Mouse (Mus musculus): ENCODE measurements around the gene Nr6a1. TPM values are rescaled to one million over a fixed set of nuclear protein-coding genes. Genes with fewer than 3 reads are reported as not detected.
A peak's percentile ranks its signal among the peaks of the same experiment; 100 is the strongest.

Gene Nr6a1
- polyA plus RNA-seq, 3 experiments from 2014 or later: 0.37 to 0.63 (median 0.54) TPM

DNA sequence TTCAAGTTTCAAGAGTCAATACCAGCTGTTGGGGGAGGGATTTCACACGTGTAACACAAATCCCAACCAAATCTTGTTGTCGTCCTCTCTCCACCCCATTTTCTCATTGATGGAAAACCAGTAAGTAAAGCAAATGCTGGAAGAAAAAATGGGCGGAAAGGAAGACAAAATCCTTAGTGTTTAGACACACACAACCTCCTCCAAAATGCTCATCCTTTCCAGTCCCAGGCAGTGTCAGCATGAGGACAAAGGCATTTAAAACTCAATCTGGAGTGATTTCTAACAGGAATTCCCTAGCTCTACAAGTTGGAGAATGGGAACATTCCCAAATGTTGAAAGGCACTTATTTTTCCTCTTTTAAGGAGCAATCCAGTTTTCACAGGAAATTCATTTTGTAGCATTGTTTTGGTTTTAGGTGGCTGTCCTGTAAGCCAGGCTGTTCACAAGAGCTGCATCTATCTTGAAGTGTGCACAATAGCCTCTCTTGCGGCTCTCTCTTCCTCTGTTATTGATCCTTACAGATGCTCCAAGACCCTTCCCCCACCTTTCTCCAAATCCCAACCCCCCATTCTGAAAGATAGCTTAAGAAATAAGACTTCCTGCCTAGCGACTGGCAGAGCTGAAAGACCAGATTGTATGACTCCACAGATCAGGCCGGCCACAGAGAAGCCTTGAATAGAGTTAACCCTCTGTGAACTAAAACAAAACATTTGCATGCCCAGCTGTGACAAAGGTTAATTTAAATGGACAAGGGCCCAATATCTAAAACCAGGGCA lies 145.4 kb downstream of the Nr6a1 start:
- no peak for ATAC-seq

DNA sequence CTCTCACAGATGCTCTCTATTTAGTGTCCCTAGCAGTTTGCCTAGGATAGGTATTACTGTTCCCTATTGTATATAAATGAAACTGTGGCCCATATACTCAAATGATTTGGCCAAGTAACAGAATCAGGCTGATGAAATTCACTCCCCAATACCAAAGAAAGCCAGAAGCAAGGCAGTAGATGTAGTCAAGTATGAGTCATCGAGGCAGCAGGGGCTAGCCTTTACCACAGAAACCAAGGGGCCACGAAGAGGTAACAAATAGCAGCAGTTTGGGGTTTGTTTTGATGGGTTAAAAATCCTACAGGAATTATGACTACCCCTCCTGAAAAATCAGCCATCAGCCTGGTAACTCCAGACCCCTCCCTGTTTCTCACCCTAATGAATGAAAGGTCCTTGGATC lies 147.5 kb downstream of the Nr6a1 start:
- no peak for ATAC-seq

DNA sequence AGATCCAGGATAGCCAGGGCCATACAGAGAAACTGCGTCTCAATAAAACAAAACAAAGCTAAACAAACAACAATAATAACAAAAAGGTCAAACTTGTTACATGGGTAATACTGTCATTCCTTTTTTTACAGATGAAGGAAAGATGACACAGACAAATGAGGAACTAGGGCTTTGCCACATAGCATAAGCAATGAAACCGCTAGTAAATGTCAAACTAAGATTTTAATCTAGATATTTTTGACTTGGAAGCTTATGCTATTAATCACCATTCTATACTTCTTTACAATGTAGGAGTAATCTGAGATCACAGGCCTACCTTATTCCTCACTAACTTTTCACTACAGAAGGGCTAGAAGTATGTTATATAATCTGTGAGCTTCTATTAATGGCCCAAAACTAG lies 150.2 kb downstream of the Nr6a1 start:
- ATAC-seq: no peak

DNA sequence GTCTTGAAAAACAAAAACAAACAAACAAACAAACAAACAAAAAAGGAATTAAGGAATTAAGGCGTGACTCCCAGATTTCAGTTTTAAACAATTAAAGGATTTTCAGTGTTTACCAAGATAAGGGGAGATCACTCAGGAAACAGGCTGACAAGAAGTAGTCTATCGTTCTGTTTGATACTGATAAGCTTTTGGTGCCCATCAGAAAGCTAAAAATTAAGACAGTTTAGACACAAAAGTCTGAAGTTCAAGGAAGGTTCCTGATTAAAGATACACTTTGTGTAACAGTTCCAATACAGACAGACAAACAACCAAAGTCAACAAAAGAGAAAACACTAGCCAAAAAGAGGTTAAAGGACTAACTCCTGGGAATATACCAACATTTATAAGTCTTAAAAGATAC lies 152.6 kb downstream of the Nr6a1 start:
- ATAC-seq: no peak

DNA sequence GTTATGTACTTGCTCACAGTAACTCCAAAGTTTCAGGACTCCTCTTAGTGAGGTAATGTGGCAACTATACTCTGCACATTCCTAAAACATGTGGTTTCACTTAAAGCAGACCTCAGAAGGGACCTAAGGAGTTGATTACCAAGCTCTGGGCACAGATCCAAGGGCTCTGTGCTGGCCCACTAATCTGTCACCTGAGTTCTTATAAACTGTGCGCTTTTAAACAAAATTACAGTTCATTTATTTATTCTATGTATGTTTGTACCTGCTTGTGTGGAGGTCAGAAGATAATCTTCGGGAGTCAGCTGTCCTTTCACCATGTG lies 156.1 kb downstream of the Nr6a1 start:
- ATAC-seq: no peak

DNA sequence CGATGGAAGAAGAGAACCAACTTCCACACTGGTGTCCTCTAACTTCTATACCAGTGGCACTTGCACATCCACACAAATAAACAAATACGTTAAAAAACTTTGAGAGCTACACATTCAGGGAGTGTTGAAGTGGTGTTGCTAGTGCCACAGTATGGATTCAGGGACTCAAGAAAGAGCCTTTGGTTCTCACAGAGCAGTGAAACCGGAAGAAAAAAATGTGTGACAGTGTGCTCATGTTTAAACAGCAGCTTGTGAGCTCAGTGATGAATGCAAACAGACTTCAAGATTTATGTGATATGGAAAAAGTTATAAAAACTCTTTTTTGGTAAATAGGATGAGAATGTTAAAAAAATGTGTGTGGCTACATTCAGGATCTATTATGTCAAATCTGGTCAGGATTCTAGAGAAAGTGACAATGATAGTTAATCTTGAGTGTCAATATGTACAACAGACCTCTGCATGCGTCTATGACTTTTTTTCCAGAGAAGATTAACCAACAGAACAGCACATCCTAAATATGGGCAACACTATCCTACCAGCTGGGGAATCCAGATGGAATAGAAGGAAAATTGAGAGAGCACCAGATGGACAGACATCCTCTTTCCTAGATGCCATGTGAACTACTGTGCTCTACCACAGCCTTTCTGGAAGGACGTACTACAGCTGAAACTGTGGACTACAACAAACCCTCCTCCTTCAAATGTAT lies 156.6 kb downstream of the Nr6a1 start:
- no peak for ATAC-seq

DNA sequence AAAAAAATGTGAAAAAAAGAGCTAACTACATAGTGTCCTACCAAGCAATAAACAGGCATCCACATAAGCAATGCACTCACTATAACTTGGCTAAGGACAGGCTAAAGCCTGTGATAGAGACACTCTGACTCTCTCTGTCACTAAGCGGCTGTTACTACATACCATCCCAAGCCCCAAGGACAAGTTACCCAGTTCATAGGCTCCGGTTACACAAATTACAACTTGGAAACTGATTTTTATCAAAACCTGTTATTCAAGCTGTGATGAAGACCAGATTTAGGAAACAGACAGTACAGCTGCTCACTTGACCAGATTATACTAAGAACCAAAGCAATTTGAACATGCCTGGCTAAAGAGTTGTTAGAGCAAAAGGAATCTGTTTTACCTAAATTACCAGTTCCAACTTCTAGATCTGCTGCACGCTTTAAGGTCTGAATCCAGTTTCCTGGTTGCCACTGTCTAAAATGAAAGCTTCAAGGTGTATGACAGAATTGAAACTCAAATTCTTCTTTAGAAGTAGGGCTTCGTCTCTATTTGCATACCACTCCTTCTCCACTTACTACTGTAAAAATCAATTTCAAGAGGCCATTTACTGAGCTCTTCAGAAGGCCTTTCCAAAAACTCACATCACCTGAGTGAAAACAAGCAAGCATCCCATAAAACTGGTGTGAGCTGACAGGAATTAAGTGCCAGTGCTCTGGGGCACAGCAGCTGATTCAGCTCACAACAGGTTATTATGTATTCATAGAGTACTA lies 160.1 kb downstream of the Nr6a1 start:
- ATAC-seq: no peak

DNA sequence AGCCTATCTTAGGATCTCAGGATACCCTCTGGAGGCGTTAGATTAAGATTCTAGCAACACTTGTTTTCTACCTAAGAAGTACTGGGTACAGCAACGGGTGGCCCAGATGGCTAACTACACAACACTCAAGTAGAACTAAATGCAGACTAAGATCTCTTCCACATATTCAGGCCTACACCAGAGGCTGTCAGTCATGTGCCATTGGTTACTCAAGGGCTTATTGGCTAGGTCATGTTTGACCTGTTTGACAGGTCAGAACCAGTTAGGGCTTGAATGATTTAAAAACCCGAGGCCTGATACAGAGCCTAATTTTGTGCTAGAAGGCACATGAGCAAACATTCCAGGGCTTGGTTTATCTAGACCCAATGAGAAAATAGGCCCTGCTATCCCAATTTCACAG lies 187.6 kb downstream of the Nr6a1 start:
- ATAC-seq: no peak

DNA sequence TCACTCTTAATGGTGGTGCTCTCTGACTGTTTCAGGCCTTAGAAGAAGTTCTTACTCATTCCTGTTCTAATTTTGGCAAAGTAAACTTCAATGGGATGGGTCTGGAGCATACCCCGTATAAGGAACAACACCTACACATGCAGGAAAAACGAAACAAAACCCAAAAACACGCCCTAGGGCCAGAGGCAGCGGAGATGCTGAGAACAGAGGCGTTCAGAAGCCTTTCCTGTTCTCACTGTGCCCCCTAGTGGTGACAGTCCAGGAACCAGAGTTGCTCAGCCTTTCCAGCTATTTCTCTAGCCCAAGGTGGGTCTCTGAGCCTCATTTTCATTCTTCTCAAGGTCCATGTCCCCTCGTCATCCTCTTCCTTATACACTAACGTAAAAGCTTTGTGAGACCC lies 188.1 kb downstream of the Nr6a1 start:
- ATAC-seq: peak; percentile 41

DNA sequence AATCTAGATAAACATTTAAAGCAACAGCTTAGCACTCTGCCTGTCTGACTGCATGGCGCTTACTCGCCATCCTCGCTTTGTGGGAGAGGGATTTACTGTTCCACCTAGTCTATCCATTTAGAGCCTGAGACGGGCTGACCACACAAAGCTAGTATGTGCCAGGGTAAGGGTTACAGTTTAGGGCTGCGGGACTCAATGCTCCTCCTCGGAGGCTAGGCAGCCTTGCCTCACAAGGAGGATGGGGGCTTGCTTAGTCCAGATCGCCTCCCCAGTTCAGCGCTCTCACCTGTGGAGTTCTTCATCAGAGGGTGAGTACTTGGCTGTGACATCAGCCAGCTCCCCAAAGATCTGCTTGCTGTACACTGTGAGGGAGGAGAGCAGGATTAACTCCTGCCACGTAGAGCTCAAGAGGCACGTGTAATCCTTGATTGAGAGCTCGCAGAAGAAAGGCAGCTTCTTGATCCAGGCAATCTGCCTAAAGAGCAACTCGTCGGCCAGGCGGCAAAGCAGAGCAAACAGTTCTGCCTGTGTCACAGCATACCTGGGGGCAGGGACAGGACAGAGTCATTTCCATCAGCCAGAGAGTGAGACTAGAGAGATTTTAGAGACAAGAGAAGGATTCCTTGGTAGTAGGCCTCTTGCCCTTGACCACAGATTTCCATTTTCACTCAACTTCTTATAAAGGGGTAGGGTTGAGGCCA lies 188.7 kb downstream of the Nr6a1 start:
- no peak for ATAC-seq

DNA sequence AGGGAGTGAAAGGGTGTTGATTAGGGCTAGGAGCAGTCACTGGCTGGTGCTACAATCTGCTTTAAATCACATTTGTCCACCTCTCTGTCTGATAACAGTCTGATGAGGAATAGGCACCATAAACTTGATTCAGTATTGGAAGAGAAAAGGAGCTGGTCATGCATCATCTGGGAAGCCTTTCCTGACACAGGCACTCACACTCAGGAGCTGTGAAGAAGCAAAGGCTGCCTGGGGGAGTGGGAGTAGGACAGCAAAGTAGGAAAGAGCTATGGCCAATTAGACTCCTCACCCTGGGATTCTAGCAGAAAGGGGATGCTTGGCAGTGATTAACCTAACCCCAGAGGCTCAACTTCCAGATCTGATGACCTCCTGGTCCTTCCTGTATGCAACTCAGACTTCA lies 191.7 kb downstream of the Nr6a1 start:
- ATAC-seq: no peak

DNA sequence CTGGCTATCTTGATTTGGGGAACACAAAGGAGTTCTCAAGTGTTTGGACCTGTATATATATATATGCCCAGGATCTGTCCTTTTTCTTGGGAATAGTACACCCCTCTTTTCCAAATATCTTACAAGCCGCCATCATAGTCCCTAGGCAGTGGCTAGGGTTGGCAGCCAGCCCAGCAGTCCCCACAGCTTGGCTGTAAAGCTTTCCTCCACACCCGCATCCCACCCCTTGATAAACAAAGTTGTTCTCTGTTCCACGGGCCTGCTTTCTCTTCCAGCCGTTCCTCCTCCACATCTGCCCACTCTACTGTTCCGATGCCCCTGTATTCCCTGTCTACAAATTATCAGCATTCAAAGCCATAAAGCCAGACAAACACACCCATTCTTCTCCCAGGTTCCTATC lies 192.8 kb downstream of the Nr6a1 start:
- ATAC-seq: no peak

DNA sequence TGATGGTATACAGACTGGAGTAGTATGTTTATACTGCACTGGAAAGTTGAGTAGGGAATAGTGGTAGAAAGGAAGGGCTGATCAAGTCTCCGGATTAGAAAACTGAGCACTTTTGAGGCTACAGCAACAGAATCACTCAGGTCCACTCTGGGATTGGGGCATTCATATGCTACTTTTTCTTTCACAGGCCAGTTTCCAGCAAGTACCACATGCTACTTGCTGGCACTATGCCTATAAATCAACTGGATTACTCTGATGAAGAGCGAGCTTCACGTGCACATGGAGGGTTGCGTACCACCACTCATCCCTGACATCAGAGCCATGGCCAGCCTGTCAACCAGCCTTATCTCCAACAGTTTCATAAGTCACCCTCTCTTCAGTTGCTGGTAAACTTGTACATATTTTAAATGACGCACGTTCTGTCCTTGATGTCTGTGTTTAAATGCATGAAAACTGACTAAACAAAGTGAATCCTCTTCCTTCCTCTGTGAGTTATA lies 197.1 kb downstream of the Nr6a1 start:
- no peak for ATAC-seq

DNA sequence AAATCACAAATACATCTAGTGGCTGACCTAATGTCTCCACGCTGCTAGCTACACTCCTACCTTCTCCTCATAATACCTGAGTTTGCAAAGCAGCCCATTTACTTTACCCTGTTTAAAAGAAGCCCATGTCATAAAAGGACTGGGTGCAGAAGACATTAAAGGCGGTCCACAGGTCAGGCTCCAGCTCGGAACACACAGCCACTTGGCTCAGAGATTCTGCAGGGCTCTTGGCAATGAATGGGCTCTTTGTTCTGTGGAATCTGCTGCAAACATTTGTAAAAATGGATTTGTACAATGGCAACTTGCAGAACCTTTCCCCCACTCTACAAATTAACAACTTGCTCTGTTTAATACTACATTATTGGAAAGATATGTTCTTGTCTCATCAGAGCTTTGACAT lies 202.1 kb downstream of the Nr6a1 start:
- ATAC-seq: no peak

DNA sequence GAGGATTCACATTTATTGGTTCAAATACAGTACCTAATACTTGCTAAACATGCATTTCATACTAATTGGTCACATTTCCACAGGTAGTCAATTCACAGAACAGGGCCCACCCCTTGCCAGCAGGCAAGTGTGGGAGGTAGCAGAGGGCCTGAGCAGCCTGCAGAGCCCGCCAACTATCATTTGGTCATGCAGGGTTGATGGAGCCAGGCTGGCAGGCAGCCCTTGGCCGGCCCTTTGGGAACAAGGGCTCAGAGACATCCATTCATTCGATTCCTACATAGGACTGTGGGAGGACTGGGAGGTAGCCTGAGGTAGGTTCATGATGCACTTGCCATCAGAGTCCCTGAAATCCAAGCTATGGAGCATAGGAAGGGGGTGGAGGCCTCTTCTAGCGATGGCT lies 204.1 kb downstream of the Nr6a1 start:
- ATAC-seq: no peak

DNA sequence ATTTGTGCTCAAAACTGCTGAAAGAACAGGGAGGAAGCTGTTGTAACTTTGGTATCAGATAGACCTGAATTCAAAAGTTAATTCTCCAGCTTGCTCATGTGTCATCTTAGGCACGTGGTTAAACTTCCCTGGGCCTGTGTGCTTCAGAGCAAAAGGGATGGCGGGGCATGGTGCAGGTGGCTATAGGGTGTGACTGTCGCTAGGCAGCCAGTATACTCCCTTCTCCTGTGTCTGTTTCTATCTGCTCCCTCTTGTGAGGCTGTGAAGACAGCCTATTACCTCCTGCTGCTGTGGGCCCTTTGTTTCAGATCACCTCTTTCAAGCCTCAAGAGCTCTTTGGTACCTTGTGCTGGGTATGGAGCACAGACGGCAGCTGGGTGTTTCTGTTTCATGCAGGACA lies 205.4 kb downstream of the Nr6a1 start:
- no peak for ATAC-seq

DNA sequence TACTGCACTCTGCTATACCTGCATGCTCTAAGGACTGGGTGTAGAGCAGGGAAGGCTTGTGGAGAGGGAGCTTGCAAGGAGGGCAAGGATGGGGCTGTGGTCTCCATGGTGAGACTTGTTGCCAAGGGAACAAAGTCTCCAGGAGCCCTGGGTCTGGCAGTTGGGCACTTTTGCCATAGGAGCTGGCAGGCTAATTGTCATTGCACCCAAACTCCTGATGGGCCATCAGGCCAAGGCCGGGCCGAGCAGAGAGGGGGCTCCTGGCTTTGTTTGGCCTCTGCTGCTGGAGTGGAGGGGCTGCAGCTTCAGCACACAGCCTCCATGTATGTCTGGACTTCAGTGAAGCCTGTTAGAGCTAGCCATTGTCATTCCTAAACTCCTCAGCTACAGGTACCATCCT lies 206.8 kb downstream of the Nr6a1 start:
- ATAC-seq: no peak

DNA sequence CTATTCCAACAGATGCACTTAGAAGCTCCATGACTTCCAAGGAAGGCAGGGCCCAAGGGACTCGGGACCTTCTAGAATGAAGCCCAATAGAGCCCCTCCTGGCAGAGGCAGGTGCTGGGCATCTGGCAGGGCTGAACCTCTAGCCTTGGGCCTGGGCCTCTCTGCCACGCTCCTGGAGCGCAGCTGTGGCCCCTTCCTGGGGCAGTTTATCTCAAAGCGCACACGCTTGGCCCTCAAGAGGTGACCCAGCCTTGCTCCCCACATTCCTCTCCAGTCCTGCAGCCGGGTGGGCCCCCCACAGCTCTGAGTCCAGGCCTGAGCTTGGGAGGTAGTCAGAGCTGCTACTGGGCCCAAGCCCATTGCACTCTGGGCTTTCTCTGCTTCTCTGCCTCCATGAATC lies 208.1 kb downstream of the Nr6a1 start:
- ATAC-seq: no peak

DNA sequence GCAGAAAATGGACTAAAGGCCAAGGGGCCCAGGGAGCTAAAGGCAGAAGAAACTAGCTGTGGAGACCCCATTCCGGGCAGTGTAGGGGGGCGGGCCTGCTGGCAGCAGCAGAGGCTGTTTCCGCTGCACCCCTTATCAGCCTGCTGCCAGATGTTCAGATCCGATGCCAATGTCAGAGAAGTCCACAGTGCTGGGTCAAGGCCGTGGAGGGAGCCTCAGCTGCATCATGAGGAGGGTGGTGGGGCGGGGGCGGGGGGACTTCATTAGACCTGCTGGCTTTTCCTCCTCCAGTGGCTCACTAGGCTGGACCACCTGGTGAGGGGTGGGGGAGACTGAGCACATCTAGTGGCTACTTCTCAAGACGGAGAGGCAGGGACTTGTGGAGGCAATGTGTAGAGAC lies 208.8 kb downstream of the Nr6a1 start:
- no peak for ATAC-seq

DNA sequence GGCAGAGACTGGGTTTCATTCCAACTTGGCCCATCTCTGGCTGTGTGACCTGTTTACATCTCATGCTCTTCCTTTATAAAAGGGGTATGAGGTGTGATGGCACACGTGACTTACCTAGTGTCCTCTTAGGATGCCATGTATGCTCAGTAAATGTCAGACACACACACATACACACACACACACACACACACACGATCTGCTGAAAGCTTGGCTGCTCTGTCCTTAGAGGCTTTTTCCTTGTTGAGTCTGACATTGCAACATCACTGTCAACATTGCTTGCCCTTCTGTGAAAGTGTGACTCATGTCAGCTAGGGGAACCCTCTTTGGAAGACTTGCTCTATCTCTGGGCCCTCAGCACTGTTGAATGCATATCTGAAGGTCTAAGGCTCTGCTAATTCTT lies 210.1 kb downstream of the Nr6a1 start:
- ATAC-seq: no peak

DNA sequence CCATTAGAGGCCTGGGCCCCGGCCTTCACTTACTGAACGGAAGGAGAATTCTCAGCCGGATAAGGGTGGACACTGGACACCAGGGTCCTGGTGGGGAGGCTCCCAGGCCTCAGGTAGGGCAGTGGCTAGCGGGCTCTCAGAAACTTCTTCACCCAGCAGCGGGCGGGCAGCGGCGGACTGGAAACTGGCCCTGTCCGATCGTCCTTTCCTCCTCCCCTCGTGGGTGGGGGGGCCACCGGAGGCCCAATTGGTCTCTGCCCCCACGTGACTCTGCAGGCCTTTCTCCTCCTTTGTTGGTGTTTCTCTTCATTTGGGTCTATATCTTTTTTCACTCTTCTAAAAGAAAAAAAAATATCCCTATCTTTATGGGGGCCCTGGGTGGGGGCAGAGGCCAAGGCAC lies 213.2 kb downstream of the Nr6a1 start, which contains the start of gene Nr5a1:
TSS of gene Nr5a1 (minus strand) at position 219 of the 400 bp plus-strand sequence.
- no peak for ATAC-seq

DNA sequence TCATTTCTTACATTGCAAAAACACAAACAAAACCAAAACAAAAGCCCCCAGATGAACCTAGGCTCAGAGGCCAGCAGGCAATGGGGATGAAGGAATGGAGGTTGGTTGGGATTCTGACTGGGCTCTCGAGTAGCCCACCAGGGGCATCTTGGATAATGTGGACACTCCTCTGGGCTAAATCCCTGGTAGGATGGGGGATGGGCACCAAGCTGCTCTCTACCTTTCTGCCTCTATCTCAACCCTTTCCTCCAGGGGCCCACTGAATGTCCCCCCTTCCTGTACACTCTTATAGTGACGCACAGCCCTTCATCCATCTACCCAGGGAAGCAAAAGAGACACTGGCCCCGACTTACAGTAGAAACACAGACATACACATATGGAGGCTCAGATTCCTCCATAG lies 213.9 kb downstream of the Nr6a1 start:
- no peak for ATAC-seq

DNA sequence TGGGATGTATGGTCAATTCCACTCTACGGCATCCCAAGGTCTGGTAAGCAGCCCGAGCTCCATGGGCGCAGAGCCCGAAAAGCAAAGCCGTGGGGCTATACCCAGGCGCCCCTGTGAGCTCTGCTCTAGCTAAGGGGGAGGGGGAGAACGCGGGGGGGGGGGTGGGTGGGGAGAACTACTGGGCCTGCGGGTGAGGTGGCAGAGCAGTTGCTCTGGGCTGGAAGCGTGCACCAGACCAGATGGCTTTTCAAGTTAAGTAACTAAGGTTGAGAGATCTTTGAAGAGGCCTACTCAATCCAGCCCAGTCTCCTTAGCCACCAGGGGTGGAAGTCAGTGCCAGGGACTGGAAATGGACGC lies 214.7 kb downstream of the Nr6a1 start:
- no peak for ATAC-seq

All from inflammation-experienced regulatory T-cells, adult 6 months (primary cell).